Mouse (Mus musculus): ENCODE measurements around the gene Bcap29.
"Not testable (repeated sequence)": the region's sequence is repeated elsewhere in the genome, so short reads cannot be mapped to it uniquely, and the experiment has no call there.

The Bcap29 gene

DNA sequence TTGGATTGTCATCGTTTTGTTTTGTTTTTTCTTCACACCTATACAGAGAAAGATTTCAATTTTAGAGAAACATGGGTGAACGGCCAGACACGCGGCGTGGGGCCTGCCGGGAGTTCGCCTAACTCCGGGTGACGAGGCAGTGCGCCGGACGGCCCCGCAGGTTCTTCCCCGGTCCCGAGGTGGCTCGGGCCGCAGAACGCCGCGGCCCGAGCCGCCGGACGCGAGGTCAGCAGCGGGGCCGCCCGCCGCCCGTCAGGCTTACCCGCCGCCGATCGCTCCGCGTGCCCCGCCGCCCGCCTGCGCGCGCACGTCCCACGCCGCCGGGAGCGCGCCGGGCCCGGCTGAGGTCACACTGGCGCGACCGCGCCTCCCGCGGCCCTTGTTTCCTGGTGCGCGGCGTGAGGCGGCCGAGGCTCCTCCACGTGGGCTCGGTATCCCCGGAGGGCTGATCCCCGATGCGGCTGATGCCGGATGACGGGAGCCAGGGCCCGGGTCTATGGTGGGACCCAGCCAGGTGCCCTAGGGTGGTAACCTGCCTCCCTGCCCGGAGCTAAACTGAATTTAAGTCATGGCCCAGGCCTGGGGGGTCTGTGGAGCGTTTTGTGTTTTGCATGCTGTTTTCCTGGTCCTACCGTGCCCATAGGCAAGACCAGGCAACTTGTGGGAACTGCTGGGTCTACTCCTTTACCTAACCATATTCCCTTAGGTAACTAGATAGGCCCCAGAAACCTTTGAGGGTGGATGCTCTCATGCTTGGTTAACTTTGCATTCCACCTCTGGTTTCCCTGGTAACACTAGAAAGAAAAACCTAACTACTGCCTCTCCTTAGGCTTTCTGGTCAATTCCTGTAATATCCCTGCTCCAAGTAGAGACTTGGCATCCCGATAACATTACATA is at the start of gene Bcap29:
Gene Bcap29, minus strand, starts transcription at position 316 of the 897 bp plus-strand sequence.
- DNase-seq (ENCODE audit: inconsistent ontology term), result peak; percentile 87

DNA sequence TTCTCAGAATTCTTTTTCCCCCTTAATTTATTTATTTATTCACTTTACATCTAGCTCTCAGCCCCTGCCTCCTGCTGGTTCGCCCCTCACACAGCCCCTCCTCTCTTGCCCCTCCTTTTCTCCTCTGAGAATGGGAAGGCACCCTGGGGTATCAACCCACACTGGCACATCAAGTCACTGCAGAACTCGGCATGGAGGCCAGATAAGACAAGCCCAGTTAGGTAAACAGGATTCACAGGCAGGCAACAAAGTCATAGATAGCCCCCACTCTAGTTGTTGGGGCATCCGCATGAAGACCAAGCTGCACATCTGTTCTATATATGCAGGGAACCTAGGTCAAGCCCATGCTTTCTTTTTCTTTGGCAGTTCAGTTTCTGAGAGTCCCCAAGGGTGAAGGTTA is 32.7 kb upstream of the Bcap29 start:
- no peak for DNase-seq (ENCODE audit: inconsistent ontology term)

DNA sequence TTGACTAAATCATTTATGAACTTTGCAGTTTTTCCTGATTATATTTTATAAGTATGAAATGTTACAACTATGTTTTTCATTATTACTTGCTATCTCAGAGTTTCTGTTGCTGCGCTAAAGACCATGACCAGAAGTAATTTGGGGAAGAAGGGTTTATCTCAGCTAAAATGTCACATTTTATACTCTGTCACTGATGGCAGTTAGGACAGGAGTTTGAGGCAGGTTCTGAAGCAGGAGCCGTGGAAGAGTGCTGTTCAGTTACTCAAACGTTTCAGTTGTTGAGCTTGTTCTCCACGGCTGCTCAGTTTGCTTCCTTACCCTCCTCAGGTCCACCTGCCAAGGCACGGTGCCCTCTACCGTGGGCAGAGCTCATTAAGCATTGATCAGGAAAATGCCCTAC is 31.5 kb upstream of the Bcap29 start:
- DNase-seq (ENCODE audit: inconsistent ontology term), result no peak

DNA sequence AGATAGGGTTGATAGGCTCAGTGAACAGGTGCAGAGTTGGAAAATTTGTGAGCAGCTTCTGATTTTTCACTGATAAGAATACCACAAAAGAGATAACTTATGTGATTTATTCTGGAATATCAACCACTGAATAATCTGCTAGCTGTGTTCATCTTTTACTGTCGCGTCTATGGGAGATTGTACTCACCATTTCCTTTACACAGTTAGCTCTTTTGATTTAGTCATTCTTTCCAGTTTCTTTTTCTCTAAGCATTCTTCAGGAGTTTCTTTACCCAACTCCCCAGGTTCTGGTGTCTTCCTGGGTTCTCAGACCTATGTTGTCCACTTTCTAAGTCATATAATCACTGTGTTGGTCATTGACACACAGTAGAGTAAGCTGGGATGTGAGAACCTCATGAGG is 22.4 kb upstream of the Bcap29 start:
- DNase-seq (ENCODE audit: inconsistent ontology term), result no peak

DNA sequence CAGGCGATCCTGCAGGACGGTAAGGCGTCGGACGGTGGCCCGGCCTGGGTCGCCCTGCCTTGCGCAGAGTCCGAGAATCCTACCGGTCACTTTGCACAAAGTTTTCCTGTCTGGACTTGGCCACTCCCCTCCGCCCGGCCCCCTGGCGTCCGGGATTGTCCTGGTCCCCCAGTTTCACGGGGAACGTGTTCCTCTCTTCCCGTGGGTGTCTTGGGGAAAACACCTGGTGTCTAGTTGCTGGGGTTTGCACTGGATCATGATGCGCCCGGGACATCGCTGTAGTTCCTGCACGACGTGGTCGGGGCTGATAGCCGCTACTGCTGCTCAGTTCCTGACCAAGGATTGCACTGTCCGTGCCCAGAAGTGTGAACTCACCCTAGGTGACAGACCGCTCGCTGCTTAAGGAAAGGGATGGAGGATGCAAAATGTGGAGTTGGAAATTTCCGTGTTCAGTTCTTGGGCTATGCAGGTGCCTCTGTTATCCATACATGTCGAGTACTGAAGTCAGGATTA is 20.6 kb upstream of the Bcap29 start:
- DNase-seq (ENCODE audit: inconsistent ontology term), result peak; percentile 91

DNA sequence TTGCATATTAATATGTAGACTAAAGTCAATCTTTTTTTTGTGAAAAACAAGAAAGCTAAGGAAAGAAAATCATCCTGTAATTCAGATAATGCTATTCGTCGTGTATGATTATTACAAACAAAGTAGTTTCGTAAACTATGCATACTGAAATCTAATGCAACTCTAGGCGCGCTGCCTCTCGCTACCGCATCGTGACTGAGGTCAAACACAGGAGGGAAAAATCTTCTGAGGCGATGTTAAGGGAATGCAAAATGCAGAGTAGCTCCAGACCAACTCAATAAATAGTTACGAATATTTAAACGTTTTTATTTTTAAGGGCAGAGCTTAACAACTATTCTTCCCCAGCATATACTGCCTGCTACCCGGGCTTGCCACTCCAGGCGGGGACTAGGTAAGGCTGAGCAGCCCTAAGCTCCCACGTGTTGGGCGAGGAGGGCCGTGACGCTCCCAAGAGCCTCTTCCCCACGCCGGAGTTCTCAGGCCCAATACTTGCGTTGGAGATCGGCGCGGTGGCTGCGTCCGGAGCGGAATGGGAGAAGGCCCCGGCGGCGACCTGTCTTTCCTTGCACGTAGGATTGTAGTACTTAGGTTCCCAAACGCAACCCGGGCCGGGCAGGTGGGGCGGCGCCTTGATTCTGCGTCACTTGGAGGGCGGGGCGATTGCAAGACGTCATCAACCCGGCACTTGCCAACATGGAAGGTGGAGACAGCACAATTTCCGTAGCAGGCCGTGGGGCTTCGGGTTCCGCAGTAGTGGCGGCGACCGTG is 19.9 kb upstream of the Bcap29 start, which contains the start of the genes Dus4l and Cog5:
Gene Dus4l, minus strand, starts transcription at position 630 of the 768 bp plus-strand sequence.
Gene Cog5, plus strand, starts transcription at position 673 of the 768 bp plus-strand sequence.
- DNase-seq (ENCODE audit: inconsistent ontology term), result peak; percentile 96

DNA sequence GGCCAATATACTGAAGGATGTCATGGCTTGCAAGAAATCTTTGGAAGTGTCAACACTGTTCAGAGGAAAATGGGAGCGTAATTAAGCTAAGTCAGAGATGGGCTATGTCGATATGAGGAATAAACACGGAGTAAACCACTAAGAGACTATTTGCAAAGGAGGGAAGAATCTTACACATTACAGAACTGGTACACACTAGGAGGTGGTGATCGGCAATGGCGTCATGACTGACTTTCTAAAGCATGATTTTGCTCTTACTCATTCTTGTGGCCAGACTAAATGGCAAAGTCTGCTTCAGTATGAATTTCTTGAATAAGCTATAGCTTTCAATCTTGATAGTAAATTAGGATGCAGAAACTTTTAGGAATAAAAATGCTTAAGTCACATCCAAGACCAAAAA is 19.2 kb upstream of the Bcap29 start:
- DNase-seq (ENCODE audit: inconsistent ontology term), result no peak

DNA sequence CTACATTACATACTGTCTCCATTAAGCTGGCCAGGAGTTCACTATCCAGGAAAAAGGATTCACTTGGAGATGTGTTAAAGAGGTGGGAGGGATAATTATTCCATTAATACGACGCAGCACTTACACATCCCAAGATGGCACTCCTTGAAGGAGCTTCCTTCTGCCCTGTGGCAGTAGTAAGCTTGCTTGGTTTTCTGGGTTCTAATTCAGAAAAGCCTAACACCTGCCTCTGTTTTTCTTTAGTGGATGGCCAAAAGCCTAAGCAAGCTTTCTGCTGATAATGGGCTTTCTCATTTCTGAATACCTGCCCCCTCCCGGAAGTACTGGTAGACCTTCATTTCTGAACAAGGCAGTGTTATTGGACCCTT is 766 bp upstream of the Bcap29 start:
- DNase-seq (ENCODE audit: inconsistent ontology term), result no peak

DNA sequence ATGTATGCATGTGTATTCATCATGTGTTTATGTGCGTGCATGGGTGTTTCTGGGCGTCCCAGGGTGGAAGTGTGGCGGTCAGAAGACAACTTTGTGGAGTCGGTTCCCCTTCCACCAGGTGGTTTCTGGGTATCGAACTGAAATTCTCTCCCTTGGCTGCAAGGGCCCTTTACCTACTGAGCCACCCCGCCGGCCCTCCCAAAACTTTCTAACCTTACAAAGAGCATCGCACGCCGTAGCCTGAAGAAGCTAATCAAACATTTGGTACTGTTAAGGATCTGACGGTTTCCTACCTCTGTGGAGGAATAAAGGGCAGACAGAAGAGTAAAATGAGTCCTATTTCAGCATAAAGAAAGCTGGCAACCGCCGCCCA is 502 bp downstream of the Bcap29 start:
- no peak for DNase-seq (ENCODE audit: inconsistent ontology term)

DNA sequence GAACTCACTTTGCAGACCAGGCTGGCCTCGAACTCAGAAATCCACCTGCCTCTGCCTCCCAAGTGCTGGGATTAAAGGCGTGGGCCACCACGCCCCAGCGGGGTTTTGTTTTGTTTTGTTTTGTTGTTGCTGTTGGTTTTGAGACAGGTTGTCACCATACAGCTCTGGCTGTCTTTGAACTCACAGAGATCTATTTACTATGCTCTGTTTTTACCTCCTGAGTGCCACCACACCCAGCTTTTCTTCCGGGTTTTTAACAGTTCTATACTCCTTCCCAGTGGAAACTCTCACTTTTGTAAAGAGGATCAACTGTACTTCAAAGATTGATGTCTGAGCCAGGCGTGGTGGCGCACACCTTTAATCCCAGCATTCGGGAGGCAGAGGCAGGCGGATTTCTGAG is 6.1 kb downstream of the Bcap29 start:
- not testable (repeated sequence) for DNase-seq (ENCODE audit: inconsistent ontology term)

DNA sequence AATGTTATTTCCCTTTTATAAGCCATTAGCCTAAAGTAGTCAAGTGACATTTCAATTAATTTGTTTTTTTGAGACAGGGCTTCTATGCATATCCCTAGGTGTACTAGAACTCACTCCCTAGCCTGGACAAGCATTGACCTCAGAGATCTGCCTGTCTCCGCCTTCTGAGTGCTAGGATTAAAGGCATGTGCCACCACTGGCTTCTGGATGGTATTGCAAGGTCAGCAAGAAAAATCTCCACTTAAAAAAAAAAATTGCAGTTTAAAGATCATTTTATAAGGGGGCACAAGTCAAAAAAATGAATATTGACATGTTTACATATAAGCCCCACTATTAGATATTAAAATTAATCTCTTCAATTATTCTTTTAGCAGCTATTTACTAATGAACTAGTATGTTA is 9.4 kb downstream of the Bcap29 start:
- DNase-seq (ENCODE audit: inconsistent ontology term), result no peak

DNA sequence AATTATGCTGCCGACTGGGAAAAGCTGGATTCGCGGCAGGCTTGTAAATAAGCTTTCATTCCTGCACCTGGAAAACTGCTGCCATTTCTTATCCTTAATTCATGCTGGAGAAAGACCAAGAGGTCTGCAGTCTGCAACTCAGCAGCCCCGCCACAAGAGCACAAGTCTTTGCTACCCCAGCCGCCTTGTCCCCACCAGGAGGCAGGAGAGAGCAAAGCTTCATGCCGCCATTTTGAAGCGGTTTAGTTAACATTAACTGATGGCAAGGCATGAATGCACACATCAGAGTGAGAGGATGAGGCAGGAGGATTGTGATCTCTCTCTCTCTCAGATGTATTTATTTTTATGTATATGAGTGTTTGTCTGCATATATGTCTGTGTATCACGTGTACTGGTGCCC is 14.4 kb downstream of the Bcap29 start:
- DNase-seq (ENCODE audit: inconsistent ontology term), result no peak

DNA sequence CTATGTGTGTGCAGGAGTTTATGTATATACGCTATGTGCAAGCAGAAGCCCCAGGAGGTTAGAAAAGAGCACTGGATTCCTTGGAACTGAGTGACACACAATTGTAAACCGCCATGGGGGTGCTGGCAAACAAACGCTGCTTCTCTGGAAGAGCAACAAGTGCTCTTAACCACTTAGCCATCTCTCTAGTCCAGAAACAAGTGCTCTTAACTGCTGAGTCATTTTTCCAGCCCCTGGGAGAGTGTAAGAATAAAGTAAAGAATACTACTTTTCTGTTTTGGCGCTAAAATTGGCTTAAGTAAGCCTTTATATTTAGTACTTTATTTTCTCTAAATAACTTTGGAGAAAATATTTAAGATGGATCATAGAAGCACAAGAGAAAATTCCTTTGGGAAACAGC is 21.1 kb downstream of the Bcap29 start:
- no peak for DNase-seq (ENCODE audit: inconsistent ontology term)

DNA sequence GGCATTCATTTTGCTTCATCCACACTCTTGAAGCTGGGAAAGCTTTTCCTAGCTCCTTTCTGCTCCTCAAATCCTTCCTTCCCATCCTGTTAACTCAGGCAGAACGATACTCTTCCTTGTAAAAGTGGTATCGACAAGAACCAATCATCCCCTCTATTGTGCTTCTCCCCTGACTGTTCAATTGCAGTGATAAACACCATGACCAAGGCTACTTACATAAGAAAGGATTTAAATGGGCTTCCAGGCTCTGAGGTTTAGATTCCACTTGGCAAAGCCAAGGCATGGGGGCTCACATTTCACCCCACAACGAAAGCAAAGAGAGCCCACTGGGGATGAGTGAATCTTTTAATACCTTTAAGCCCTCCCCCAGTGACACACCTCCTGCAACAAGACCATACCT is 26.3 kb downstream of the Bcap29 start:
- no peak for DNase-seq (ENCODE audit: inconsistent ontology term)

DNA sequence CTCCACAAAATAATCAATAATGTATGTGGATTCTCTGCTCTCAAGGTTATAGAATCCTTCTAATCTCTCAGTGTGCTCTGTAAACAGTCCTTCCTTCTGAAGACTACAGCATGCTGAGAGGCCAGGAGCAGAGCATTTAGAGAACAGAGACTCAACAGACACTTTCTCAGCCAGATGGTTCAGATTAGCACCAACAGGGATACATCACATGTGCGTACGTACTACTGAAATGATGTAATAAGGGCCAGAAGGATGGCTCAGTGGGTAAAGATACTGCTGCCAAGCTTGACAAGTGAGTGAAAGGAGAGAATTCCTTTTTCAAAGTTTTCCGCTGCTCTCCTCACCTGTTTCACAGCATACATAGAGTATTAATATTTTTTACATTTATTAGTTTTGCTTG is 29.6 kb downstream of the Bcap29 start:
- DNase-seq (ENCODE audit: inconsistent ontology term), result no peak

DNA sequence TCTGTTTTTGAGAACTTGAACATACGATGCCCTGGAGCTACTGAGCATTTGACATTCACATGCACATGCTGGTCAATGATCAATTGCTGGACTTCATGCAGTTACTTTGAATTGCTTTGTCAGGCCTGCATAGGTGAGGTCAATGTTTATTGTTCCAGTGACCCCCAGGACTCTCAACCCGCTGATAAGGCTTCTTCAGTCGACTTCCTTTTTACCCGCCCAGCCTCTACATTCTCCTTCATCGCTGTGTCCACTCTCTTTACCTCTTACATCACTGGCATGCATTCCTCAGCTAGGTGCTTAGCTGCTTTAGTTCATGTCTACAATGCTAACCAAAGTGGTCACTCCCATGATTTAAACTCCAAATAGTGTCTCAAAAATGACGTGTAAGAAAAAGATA is 30.9 kb downstream of the Bcap29 start:
- no peak for DNase-seq (ENCODE audit: inconsistent ontology term)

DNA sequence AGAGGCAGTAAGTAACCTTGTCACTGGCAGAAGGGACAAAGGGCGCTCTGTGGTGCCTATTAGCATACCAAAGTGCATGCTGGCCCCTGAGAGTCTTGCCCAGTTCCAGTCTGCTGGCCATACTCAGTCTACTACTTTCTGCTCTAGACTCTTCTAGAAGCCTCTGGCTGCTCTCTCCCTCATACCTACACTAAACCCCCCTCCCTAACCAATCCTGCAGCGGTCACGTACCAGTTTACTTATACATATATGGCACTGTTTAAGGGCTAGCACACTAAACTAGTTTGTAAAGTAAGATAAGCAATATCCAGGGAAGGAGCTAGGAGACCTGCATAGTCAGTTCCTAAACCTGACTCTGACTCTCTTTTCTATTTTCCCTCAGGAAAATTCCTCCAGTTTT is 40.2 kb downstream of the Bcap29 start:
- no peak for DNase-seq (ENCODE audit: inconsistent ontology term)

DNA sequence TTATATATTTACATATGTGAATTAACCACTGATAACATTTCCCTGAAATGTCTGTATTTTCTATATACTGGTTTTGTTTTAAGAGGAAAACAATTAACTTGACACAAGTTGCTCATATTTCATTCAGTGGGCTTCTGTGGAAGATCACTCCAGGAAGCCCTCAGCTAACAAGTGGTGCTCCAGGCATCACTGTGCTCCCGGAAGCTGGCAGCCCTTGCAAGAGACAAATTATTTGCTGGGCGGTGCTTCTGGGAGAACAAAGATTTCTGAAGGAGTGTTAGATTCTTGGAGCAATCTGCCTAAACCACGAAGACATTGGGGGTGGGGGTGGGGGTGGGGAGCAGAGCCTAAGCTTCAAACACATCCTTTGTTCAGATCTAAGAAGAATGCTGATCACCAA is 42.4 kb downstream of the Bcap29 start:
- no peak for DNase-seq (ENCODE audit: inconsistent ontology term)

DNA sequence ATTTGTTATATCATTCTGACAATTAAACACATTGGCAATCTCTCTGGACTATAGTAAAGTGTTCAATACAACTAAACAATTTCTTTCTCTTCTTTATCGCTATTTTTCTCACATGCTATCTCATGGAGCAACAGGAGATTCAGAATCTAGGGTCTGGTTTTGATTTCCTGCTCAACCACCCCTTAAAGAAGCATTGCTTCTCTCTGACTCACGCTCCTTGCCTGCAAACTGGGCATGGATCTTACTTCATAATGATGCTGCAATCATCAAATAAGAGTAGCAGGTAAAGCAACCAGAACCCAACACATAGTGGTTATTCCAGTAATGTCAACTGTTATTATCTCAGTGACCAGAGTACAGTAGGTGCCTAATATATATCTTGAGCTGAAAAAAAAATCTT is 50.7 kb downstream of the Bcap29 start:
- no peak for DNase-seq (ENCODE audit: inconsistent ontology term)

DNA sequence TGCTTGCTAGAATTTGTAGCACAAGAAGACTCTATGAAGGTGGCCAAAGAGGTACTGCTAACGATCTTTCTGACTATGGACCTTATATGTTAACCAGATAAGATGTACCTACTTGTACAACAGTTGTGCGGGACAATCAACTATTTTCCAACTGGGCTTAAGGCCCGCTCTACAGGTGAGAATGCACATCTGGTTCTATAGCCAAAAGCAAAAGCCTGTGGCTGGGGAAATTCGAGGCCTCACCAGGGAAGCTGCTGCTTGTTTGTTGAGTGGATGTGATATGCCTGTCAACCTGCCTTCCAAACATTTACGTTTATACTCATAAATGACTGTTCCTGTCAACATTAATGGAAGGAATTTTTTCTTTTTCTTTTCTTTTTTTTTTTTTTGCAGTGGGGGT is 52.4 kb downstream of the Bcap29 start:
- DNase-seq (ENCODE audit: inconsistent ontology term), result no peak

DNA sequence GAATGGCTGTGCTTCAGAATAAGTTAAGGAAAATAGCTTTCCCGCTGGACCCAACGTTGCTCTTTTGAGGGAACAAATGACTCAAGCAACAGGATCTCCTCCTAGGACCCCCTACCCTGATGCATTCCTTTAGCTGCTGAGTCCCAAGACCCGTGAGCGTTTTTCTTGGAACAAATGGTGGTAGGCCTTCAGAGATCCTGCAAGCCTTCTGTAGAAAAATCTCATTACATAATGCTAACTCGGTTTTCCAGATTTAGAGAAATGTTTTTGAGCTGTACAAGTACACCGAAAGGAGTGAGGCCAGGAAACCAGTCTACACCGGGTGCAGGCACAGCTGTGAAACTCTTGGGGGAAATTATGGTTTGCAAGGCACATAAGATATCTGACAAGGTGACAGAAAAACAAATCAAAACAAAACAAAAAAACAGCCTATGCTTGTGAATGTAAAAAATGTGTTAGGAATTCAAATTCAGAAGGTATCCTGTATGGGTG is 53.1 kb downstream of the Bcap29 start:
- no peak for DNase-seq (ENCODE audit: inconsistent ontology term)

DNA sequence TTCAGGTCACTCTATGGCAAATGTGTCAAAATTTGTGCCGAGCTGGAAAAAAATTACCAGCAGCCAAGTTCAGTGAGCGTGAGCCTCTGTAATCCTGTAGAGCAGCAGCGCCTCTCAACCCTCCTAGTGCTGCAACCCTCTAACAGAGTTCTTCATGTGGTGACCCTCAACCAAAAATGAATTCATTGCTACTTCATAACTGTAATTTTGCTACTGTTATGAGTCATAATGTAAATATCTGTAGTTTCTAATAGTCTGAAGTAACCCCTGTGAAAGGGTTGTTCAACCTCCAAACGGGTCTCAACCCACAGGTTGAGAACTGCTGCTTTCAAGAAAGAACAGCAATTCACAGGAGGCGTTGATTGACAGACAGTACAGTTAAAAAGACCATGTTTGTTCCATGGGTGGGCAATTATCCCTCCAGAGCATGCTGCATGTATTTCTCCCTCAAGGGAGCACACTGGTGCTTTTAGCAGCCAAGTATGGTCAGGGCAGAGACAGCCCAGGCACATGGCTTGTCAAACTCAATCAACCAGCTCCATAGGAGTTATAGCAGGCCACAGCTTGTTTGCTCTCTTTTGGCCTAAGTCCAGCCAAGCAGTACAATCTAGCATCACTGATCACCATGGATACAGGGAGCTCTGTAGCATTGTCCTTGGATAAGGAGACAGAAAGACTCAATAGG is 53.7 kb downstream of the Bcap29 start:
- peak; percentile 58 for DNase-seq (ENCODE audit: inconsistent ontology term)

Measured in Muller cell, postnatal 12 days (primary cell).